Mouse (Mus musculus): Measurements from ENCODE around the gene Ttc39a. TPM values are rescaled to one million over a fixed set of nuclear protein-coding genes. Genes with fewer than 3 reads are reported as not detected.

Gene Ttc39a
- total RNA-seq, 1 experiment from 2014 or later: 0.23 TPM

- no peak for ATAC-seq (ENCODE audit: extremely low read depth, insufficient number of reproducible peaks, low FRiP score, poor library complexity, severe bottlenecking)
These were observed 38.5 kb downstream of the Ttc39a start for GRCm38 (mm10) chr4:109444951-109445350.

GRCm38 (mm10) chr4:109445397-109445796 is 39.0 kb downstream of the Ttc39a start:
- ATAC-seq (ENCODE audit: extremely low read depth, insufficient number of reproducible peaks, low FRiP score, poor library complexity, severe bottlenecking): no peak

GRCm38 (mm10) chr4:109445956-109446355 is 39.5 kb downstream of the Ttc39a start:
- no peak for ATAC-seq (ENCODE audit: extremely low read depth, insufficient number of reproducible peaks, low FRiP score, poor library complexity, severe bottlenecking)

- no peak for ATAC-seq (ENCODE audit: extremely low read depth, insufficient number of reproducible peaks, low FRiP score, poor library complexity, severe bottlenecking)
These were observed 42.1 kb downstream of the Ttc39a start for GRCm38 (mm10) chr4:109448531-109448930.

GRCm38 (mm10) chr4:109456821-109457220 is 50.4 kb downstream of the Ttc39a start:
- ATAC-seq (ENCODE audit: extremely low read depth, insufficient number of reproducible peaks, low FRiP score, poor library complexity, severe bottlenecking): no peak

GRCm38 (mm10) chr4:109460421-109461179 is 54.2 kb downstream of the Ttc39a start:
- ATAC-seq (ENCODE audit: extremely low read depth, insufficient number of reproducible peaks, low FRiP score, poor library complexity, severe bottlenecking): no peak

GRCm38 (mm10) chr4:109463892-109464291 is 57.5 kb downstream of the Ttc39a start:
- ATAC-seq (ENCODE audit: extremely low read depth, insufficient number of reproducible peaks, low FRiP score, poor library complexity, severe bottlenecking): no peak

- no peak for ATAC-seq (ENCODE audit: extremely low read depth, insufficient number of reproducible peaks, low FRiP score, poor library complexity, severe bottlenecking)
These were observed 61.3 kb downstream of the Ttc39a start for GRCm38 (mm10) chr4:109467687-109468086.

- ATAC-seq (ENCODE audit: extremely low read depth, insufficient number of reproducible peaks, low FRiP score, poor library complexity, severe bottlenecking): no peak
These were observed 65.2 kb downstream of the Ttc39a start for GRCm38 (mm10) chr4:109471606-109472005.

GRCm38 (mm10) chr4:109472566-109472965 is 66.1 kb downstream of the Ttc39a start:
- no peak for ATAC-seq (ENCODE audit: extremely low read depth, insufficient number of reproducible peaks, low FRiP score, poor library complexity, severe bottlenecking)

GRCm38 (mm10) chr4:109475078-109475477 is 68.7 kb downstream of the Ttc39a start:
- no peak for ATAC-seq (ENCODE audit: extremely low read depth, insufficient number of reproducible peaks, low FRiP score, poor library complexity, severe bottlenecking)

- peak; percentile 41; the same call in 1 of the 2 replicates for ATAC-seq (ENCODE audit: extremely low read depth, insufficient number of reproducible peaks, low FRiP score, poor library complexity, severe bottlenecking)
These were observed 69.4 kb downstream of the Ttc39a start for GRCm38 (mm10) chr4:109475577-109476553.

- peak; percentile 86 for ATAC-seq (ENCODE audit: extremely low read depth, insufficient number of reproducible peaks, low FRiP score, poor library complexity, severe bottlenecking)
These were observed 70.2 kb downstream of the Ttc39a start for GRCm38 (mm10) chr4:109476554-109477014.

GRCm38 (mm10) chr4:109477454-109477853 is 71.0 kb downstream of the Ttc39a start:
- ATAC-seq (ENCODE audit: extremely low read depth, insufficient number of reproducible peaks, low FRiP score, poor library complexity, severe bottlenecking): no peak

GRCm38 (mm10) chr4:109481424-109481823 is 75.0 kb downstream of the Ttc39a start:
- no peak for ATAC-seq (ENCODE audit: extremely low read depth, insufficient number of reproducible peaks, low FRiP score, poor library complexity, severe bottlenecking)

- no peak for ATAC-seq (ENCODE audit: extremely low read depth, insufficient number of reproducible peaks, low FRiP score, poor library complexity, severe bottlenecking)
These were observed 76.3 kb downstream of the Ttc39a start for GRCm38 (mm10) chr4:109482701-109483100.

GRCm38 (mm10) chr4:109484621-109485020 is 78.2 kb downstream of the Ttc39a start, which contains the start of gene Rnf11:
TSS of gene Rnf11 (minus strand) at chr4:109484728.
- peak; percentile 98 for ATAC-seq (ENCODE audit: extremely low read depth, insufficient number of reproducible peaks, low FRiP score, poor library complexity, severe bottlenecking)

- no peak for ATAC-seq (ENCODE audit: extremely low read depth, insufficient number of reproducible peaks, low FRiP score, poor library complexity, severe bottlenecking)
These were observed 82.4 kb downstream of the Ttc39a start for GRCm38 (mm10) chr4:109488812-109489211.

GRCm38 (mm10) chr4:109493581-109493980 is 87.2 kb downstream of the Ttc39a start:
- no peak for ATAC-seq (ENCODE audit: extremely low read depth, insufficient number of reproducible peaks, low FRiP score, poor library complexity, severe bottlenecking)
